Mouse (Mus musculus): ENCODE data around the gene Castor2.

The Castor2 gene

GRCm38 (mm10) chr5:134099496-134100211, at the start of gene Castor2:
TSS of gene Castor2 (plus strand) at chr5:134099711.
- peak; percentile 97 for DNase-seq (ENCODE audit: low spot score)

- DNase-seq (ENCODE audit: low spot score) = no peak
Observed at GRCm38 (mm10) chr5:134050711-134051110, 48.8 kb upstream of the Castor2 start.

GRCm38 (mm10) chr5:134052614-134053013, 46.9 kb upstream of the Castor2 start:
- no peak for DNase-seq (ENCODE audit: low spot score)

GRCm38 (mm10) chr5:134054496-134054895, 45.0 kb upstream of the Castor2 start:
- DNase-seq (ENCODE audit: low spot score) = no peak

GRCm38 (mm10) chr5:134058793-134059352, 40.6 kb upstream of the Castor2 start:
- DNase-seq (ENCODE audit: low spot score) = no peak

GRCm38 (mm10) chr5:134063362-134064064, 36.0 kb upstream of the Castor2 start:
- peak; percentile 90 for DNase-seq (ENCODE audit: low spot score)

- DNase-seq (ENCODE audit: low spot score) = no peak
Observed at GRCm38 (mm10) chr5:134066261-134066660, 33.2 kb upstream of the Castor2 start.

- no peak for DNase-seq (ENCODE audit: low spot score)
Observed at GRCm38 (mm10) chr5:134067924-134068323, 31.6 kb upstream of the Castor2 start.

GRCm38 (mm10) chr5:134073512-134074041, 25.9 kb upstream of the Castor2 start:
- DNase-seq (ENCODE audit: low spot score) = no peak

GRCm38 (mm10) chr5:134074368-134074767, 25.1 kb upstream of the Castor2 start:
- no peak for DNase-seq (ENCODE audit: low spot score)

- no peak for DNase-seq (ENCODE audit: low spot score)
Observed at GRCm38 (mm10) chr5:134076175-134076574, 23.3 kb upstream of the Castor2 start.

- DNase-seq (ENCODE audit: low spot score) = no peak
Observed at GRCm38 (mm10) chr5:134080685-134081548, 18.6 kb upstream of the Castor2 start.

GRCm38 (mm10) chr5:134085227-134085626, 14.3 kb upstream of the Castor2 start:
- DNase-seq (ENCODE audit: low spot score) = no peak

GRCm38 (mm10) chr5:134085887-134086639, 13.4 kb upstream of the Castor2 start:
- no peak for DNase-seq (ENCODE audit: low spot score)

- no peak for DNase-seq (ENCODE audit: low spot score)
Observed at GRCm38 (mm10) chr5:134087211-134087610, 12.3 kb upstream of the Castor2 start.

- no peak for DNase-seq (ENCODE audit: low spot score)
Observed at GRCm38 (mm10) chr5:134095766-134096165, 3.7 kb upstream of the Castor2 start.

GRCm38 (mm10) chr5:134098341-134098902, 1.1 kb upstream of the Castor2 start:
- no peak for DNase-seq (ENCODE audit: low spot score)

- DNase-seq (ENCODE audit: low spot score) = peak; percentile 37
Observed at GRCm38 (mm10) chr5:134098976-134099375, 535 bp upstream of the Castor2 start.

GRCm38 (mm10) chr5:134100232-134100771, 791 bp downstream of the Castor2 start:
- DNase-seq (ENCODE audit: low spot score) = no peak

- no peak for DNase-seq (ENCODE audit: low spot score)
Observed at GRCm38 (mm10) chr5:134101322-134101721, 1.8 kb downstream of the Castor2 start.

- DNase-seq (ENCODE audit: low spot score) = no peak
Observed at GRCm38 (mm10) chr5:134101883-134102282, 2.4 kb downstream of the Castor2 start.

Measured in layer of hippocampus, adult 11-12 months (tissue).